Comparison of ENCODE assay signal across 8 mouse cellular contexts in genomic region chr8:11636324-11637057, GRCm38 (mm10). TPM values are rescaled to one million over a fixed set of nuclear protein-coding genes. Genes with fewer than 3 reads are reported as not detected.
A peak's percentile ranks its signal among the peaks of the same experiment; 100 is the strongest.
DNase-seq lines count a peak whose midpoint lies in the region; ATAC-seq lines count a peak whose summit lies in the region.

No protein-coding gene starts in this region.

- peak; percentile 94 for DNase-seq in adrenal gland, adult 2 months
- peak; percentile 69 for DNase-seq in embryo, embryonic 11.5 days (ENCODE audit: low read depth, low spot score)
- peak; percentile 77 to 82 for DNase-seq in gastrocnemius, postnatal 36 days
- peak; percentile 79 to 88 for DNase-seq in left cerebral cortex, postnatal 14 days (ENCODE audit: low spot score in 2 of 2)
- DNase-seq in right cerebral cortex, postnatal 14 days, result peak; percentile 72
- DNase-seq in urinary bladder, postnatal 25 days (ENCODE audit: low spot score), result peak; percentile 61

- H3K4me2 ChIP-seq in intestine, embryonic 15.5 days (replicated peaks), result peak overlapping the region; percentile 64

- no peaks in the 10 kb centered on the region for H3K9me3 ChIP-seq in intestine, embryonic 15.5 days

- no peaks in the 10 kb centered on the region for H3K27me3 ChIP-seq in intestine, embryonic 15.5 days (replicated peaks)

- WGBS in intestine, embryonic 15.5 days, result 5% methylated on average over 30 of the region's 30 CpGs

- H3K27ac ChIP-seq in intestine, embryonic 15.5 days, result peak overlapping the region; percentile 99

- ATAC-seq in intestine, embryonic 15.5 days, result peak; percentile 77
- ATAC-seq in megakaryocyte-erythroid progenitor cell, adult 5-6 weeks (replicated peaks; ENCODE audit: low FRiP score, low TSS enrichment, poor library complexity, severe bottlenecking), result peak; percentile 80

- intact Hi-C loops in gastrocnemius, postnatal 36 days (cut with DNase I), result no loop called here
- intact Hi-C loops in left cerebral cortex, postnatal 14 days (cut with DNase I), result loop anchor here (5.0 kb wide), 1 partner anchor 61 kb away; no protein-coding TSS in a partner anchor

- peaks cover 23% of the 10 kb centered on the region for H3K4me1 ChIP-seq in intestine, embryonic 15.5 days (replicated peaks)

- H3K4me3 ChIP-seq in intestine, embryonic 15.5 days (replicated peaks), result peak overlapping the region; percentile 94

- peak overlapping the region; percentile 90 for H3K9ac ChIP-seq in intestine, embryonic 15.5 days

- H3K36me3 ChIP-seq in intestine, embryonic 15.5 days, result peaks cover 4% of the 10 kb centered on the region; the same call in 1 of the 2 replicates

RNA-seq across cellular contexts. Expression of gene Ankrd10, which starts 0.9 kb away (rescaled TPM):
- 10 to 100 TPM; 36.0 to 44.7 TPM for total RNA-seq in adrenal gland, adult 2 months (2021)
- 73.3 and 75.3 TPM in 2 replicates for polyA plus RNA-seq in adrenal gland, adult 2 months (2012; rRNA removed)
- 10 to 100 TPM; 15.8 to 17.7 TPM for total RNA-seq in gastrocnemius, postnatal 36 days (2021)
- polyA plus RNA-seq in intestine, embryonic 15.5 days (2015; fragmentation: Nextera tagmentation; extraction: Ambion mirVana), result 79.1 and 79.9 TPM in 2 replicates
- total RNA-seq in left cerebral cortex, postnatal 14 days (2021), result 10 to 100 TPM; 50.7 to 61.4 TPM
- total RNA-seq in megakaryocyte-erythroid progenitor cell, adult 5-6 weeks (2014; fragmentation: Nextera tagmentation), result 69.7 and 75.0 TPM in 2 replicates
- 43.0 and 66.4 TPM in 2 replicates for total RNA-seq in megakaryocyte-erythroid progenitor cell, adult 5-6 weeks (2017)

Comparison
In these comparisons a context has a peak if more than half of its experiments do, and no peak if none do; other contexts are left out.
1. Peak in every context shown above with its lines: DNase-seq, ATAC-seq, H3K4me3 ChIP-seq and H3K27ac ChIP-seq.